Mouse (Mus musculus): ENCODE measurements around the gene Ufc1.

Ufc1 gene

GRCm38 (mm10) chr1:171271196-171271595, 23.6 kb downstream of the Ufc1 start:
- no peak for DNase-seq (ENCODE audit: low spot score in 2 of 2)

- DNase-seq (ENCODE audit: low spot score in 2 of 2) = no peak
Measured at GRCm38 (mm10) chr1:171270573-171270900, 24.3 kb downstream of the Ufc1 start.

- peak; percentile 96 for DNase-seq (ENCODE audit: low spot score in 2 of 2)
Measured at GRCm38 (mm10) chr1:171269848-171270572, 24.8 kb downstream of the Ufc1 start, which contains the start of gene B4galt3. TSS of gene B4galt3 (plus strand) at chr1:171270328.

DNA sequence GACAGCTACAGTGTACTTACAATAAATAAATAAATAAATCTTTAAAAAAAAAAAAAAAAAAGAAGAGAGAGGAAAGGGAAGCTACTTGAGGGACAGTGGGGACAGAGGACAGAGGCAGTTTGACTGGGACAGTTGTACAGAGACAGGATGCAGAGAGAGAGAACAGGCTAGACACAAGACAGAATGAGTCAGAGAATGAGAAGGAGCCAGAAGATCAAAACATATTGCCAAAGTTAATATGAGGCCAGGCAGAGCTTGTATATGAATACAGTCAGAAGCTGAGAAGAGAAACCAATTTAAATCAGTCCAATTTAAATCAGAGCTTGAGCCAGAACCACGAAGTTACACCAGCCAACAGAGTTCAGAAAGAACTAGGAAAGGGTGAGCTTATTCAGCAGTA, 26.5 kb downstream of the Ufc1 start:
- no peak for DNase-seq (ENCODE audit: low spot score in 2 of 2)

DNA sequence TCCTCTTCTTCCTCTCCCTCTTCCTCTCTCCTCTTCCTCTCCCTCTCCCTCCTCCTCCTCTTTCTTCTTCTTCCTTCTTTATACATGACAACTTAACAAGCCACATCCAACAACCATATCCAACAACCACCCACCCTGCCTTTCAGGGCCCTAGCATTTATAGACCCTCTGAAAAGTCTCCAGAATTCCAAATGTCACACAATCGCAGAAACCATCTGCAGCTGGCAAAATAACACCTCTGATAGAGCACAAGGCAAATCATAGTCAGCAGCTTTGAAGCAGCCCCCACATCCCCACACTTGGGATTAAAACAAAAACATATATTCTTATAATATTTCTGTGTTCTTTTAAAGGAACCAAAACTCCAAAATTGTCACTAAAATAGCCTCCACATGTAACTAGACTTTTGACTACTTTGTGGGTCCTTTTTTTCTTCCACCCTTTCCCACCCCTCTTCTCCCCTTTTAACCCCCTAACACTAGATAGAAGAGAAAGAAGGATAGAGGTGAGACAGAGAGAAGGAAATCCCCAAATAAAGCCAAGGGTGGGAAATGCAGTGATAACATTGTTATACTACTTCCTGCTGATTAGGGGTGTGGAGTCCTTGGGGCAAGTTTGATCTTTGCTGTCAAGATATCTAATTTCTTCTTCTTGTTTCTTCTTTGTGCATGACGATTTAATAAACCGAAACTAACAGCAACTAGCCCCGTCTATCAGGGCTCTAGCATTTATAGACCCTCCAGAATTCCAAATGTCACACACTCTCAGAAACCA, 28.7 kb downstream of the Ufc1 start:
- DNase-seq (ENCODE audit: low spot score in 2 of 2) = peak in 1 of 2 experiments; percentile 71

- DNase-seq (ENCODE audit: low spot score in 2 of 2) = no peak
Measured at GRCm38 (mm10) chr1:171263666-171264461, 31.0 kb downstream of the Ufc1 start.

- DNase-seq (ENCODE audit: low spot score in 2 of 2) = peak in 1 of 2 experiments; percentile 54
Measured at GRCm38 (mm10) chr1:171263185-171263611, 31.6 kb downstream of the Ufc1 start.

DNA sequence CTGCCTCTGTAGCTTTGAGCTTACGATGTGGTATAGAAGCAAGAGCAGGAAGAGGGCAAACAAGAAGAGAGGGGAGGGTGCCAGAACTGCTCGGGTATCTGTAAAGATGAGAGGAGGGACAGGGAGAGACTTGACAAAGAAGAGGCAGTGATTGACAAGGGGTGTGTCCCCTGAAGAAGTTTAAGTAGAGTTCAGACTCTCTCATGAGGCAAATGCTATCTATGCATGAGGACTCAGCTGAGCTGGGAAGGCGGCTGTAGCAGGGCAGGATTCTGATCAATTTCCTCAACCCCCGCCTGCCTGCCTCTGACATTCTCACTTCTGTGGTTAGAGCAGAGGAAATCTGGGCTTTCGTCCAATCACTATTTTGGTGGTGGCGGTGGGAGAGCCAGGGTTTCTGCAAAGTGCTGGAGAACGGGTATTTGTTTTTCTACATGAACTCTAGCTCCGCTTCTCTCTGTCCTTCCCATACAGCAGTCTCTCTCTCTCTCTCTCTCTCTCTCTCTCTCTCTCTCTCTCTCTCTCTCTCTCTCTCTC, 32.2 kb downstream of the Ufc1 start:
- peak; percentile 85 to 92 for DNase-seq (ENCODE audit: low spot score in 2 of 2)

DNA sequence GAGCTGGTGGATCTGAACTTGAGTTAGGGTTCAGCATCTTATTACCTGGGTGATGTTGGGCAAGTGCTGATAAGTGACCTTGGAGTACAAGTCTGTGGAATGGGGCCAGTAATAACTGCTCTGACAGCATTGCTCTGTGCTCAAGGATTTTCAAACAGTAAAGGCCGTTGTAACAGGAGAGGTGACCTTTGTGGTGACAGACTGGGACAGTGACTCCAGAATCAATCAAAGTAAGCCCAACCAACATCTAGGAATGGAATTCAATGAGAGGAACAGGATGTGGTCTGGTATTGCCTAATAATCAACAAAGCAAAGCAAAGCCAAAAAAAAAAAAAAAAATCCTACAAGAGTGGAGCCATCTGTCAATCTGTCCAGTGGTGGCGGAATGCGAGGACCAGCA, 34.5 kb downstream of the Ufc1 start:
- DNase-seq (ENCODE audit: low spot score in 2 of 2) = no peak

GRCm38 (mm10) chr1:171258921-171259320, 35.9 kb downstream of the Ufc1 start:
- no peak for DNase-seq (ENCODE audit: low spot score in 2 of 2)

- no peak for DNase-seq (ENCODE audit: low spot score in 2 of 2)
Measured at GRCm38 (mm10) chr1:171257781-171258180, 37.0 kb downstream of the Ufc1 start.

GRCm38 (mm10) chr1:171256937-171257548, 37.8 kb downstream of the Ufc1 start:
- peak; percentile 61 to 69 for DNase-seq (ENCODE audit: low spot score in 2 of 2)

- no peak for DNase-seq (ENCODE audit: low spot score in 2 of 2)
Measured at GRCm38 (mm10) chr1:171256095-171256818, 38.6 kb downstream of the Ufc1 start.

DNA sequence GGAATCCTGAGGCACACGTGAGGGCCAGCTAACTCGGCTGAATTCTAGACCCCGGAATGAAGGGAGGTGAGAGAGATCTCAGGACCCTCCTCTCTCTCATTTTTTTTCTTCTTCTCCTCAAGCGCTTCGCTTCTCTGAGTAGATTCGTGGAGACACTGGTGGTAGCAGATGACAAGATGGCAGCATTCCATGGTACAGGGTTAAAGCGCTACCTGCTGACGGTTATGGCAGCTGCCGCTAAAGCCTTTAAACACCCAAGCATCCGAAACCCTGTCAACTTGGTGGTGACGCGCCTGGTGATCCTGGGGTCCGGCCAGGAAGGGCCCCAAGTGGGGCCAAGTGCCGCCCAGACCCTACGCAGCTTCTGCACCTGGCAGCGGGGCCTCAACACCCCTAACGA, 42.4 kb downstream of the Ufc1 start:
- DNase-seq (ENCODE audit: low spot score in 2 of 2) = no peak

DNA sequence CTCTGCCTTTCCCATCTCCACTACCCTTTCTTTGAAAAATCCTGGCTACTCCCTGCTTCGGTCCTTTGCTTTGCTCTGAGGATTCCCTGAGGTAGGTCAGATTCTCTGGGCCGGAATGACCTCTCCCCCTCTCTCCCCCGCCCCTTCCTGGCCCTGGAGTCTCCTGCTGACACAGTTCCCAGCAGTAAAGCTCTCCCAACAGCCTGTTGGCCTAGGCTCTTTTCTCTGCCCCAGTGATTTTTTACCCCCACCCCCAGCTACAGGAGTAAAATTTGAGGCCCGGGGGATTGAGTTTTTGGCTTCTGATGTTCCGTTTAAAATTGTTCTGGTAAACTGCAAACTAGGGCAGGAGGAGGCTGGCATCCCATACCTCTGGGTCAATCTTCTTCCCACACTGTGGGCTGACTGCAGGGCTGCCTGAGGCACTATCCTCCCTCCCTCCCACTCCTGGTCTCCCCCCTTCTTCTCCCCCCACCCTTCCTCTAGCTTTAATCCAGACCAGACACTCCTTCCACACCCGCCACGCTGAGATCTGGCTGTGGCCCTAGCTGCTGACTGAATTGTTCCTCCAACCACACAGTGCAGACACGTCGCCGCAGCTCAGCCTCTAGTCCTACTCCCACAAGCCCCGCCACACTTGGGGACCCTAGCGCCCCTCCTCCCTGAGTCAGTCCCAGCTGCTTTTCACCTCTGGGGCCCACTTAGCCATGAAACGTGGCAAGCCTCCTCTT, 43.1 kb downstream of the Ufc1 start:
- no peak for DNase-seq (ENCODE audit: low spot score in 2 of 2)

DNA sequence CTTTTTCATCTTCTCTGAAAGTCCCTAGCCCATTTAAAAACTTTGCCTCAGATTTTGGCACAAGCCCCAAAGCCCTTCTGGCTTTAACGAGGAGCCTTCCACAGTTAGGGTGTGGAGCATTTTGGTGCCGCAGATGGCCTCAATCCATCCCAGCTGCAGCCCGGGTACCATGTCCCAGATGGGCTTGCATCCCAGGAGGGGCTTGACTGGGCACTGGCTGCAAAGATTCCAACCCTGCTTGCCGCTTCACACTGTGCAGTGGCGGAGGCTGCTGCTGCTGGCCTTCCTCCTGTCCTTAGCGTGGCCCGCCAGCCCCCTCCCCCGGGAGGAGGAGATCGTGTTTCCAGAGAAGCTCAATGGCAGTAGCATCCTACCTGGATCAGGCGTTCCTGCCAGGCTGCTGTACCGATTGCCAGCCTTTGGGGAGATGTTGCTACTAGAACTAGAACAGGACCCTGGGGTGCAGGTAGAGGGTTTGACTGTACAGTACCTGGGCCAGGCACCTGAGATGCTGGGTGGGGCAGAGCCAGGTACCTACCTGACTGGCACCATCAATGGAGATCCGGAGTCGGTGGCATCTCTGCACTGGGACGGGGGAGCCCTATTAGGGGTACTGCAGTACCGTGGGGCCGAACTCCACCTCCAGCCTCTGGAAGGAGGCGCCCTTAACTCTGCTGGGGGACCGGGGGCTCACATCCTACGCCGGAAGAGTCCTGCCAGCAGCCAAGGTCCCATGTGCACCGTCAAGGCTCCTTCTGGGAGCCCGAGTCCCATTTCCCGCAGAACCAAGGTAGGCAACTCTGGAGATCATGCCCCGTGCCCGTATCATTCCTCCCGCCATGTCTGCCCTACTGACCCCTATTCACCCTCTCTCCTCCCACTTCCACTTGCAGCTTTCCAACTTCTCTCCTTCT, 43.9 kb downstream of the Ufc1 start, which contains the start of gene Ndufs2:
Gene Ndufs2, minus strand, starts transcription at position 709 of the 914 bp plus-strand sequence.
- DNase-seq (ENCODE audit: low spot score in 2 of 2) = no peak

GRCm38 (mm10) chr1:171249913-171250600, 44.8 kb downstream of the Ufc1 start, which contains the start of gene Adamts4:
TSS of gene Adamts4 (plus strand) at chr1:171250421.
- peak in 1 of 2 experiments; percentile 61 for DNase-seq (ENCODE audit: low spot score in 2 of 2)
